In genomic region chr1:38557615-38558014, GRCm38 (mm10) we compare ENCODE assay signal across 18 mouse cellular contexts.
DNase-seq lines count a peak whose midpoint lies in the region; ATAC-seq and TF ChIP-seq lines count a peak whose summit lies in the region.
"Had no signal": no experiment of that assay in that cellular context is flagged by ENCODE, and none has a peak within 500 bp of the region (broad histone marks: within the 10 kb centered on the region; RNA-seq: fewer than 3 reads in every experiment).

No protein-coding gene starts in this region.

- DNase-seq in heart, embryonic 10.5 days (ENCODE audit: low spot score) = no peak
- DNase-seq in heart, adult 8-10 months (ENCODE audit: low spot score) = no peak
- DNase-seq in 3T3-L1 (ENCODE audit: low read depth, low spot score) (peak; percentile 14), MEL (ENCODE audit: low read depth, low spot score) (no peak)
- DNase-seq in gastrocnemius, postnatal 14 days = no peak
- no peak for DNase-seq in left cerebral cortex, postnatal 36 days (ENCODE audit: low spot score in 2 of 2)
- DNase-seq: cerebellum, postnatal 36 days; gastrocnemius, postnatal 10 days; kidney, adult 8-10 months; lung, postnatal 10 days; thymus, postnatal 4 days had no signal

- ATAC-seq in inflammation-experienced regulatory T-cells, adult 6 months = peak; percentile 99
- no peak for ATAC-seq in monocyte, adult 5-6 weeks (replicated peaks; ENCODE audit: insufficient number of reproducible peaks, low FRiP score, low TSS enrichment, poor library complexity, severe bottlenecking)
- ATAC-seq: hindbrain, embryonic 16.5 days had no signal

- peak overlapping the region; percentile 71; the same call in 1 of the 2 replicates for H3K27ac ChIP-seq in heart, embryonic 10.5 days
- no peak overlapping the region for H3K27ac ChIP-seq in MEL (ENCODE audit: control insufficient read depth, low read depth, low read length)
- H3K27ac ChIP-seq: embryonic facial prominence, embryonic 13.5 days; limb, embryonic 12.5 days; liver, embryonic 15.5 days; midbrain, embryonic 10.5 days had no signal

- H3K9me3 ChIP-seq in heart, embryonic 10.5 days = no peaks in the 10 kb centered on the region
- no peaks in the 10 kb centered on the region for H3K9me3 ChIP-seq in MEL (replicated peaks; ENCODE audit: insufficient read depth, low read length)
- H3K9me3 ChIP-seq: embryonic facial prominence, embryonic 13.5 days; limb, embryonic 12.5 days; liver, embryonic 15.5 days; midbrain, embryonic 10.5 days had no signal

- intact Hi-C loops in gastrocnemius, postnatal 14 days (cut with DNase I; ENCODE audit: low total_unique reads) = no loop called here
- intact Hi-C loops in left cerebral cortex, postnatal 36 days (cut with DNase I) = no loop called here

- 53% methylated on average over 8 of the region's 8 CpGs for WGBS in heart, embryonic 10.5 days

- no peak for TF ChIP-seq CTCF in MEL (IDR thresholded peaks at IDR 0.05 in 2 of 3, conservative IDR thresholded peaks at IDR 0.05 in 1 of 3; ENCODE audit: control insufficient read depth in 1 of 3, insufficient read depth in 1 of 3, low read depth in 2 of 3, low read length in 3 of 3, poor library complexity in 1 of 3, severe bottlenecking in 1 of 3)

- TF ChIP-seq EP300 in MEL (IDR thresholded peaks at IDR 0.05; ENCODE audit: low read depth in 1 of 2, low read length in 2 of 2) = no peak

- no peak for TF ChIP-seq POLR2A in MEL (IDR thresholded peaks at IDR 0.05; ENCODE audit: control insufficient read depth in 1 of 2, insufficient read depth in 1 of 2, low read depth in 1 of 2, low read length in 2 of 2, poor library complexity in 1 of 2)

- no peaks in the 10 kb centered on the region for H3K79me2 ChIP-seq in MEL (ENCODE audit: control insufficient read depth, insufficient read depth, low read length, poor library complexity)

- no peaks in the 10 kb centered on the region for H3K36me3 ChIP-seq in heart, embryonic 10.5 days
- peaks cover 0 to 2% of the 10 kb centered on the region in 2 experiments; a peak in 1 of 4 replicates for H3K36me3 ChIP-seq in MEL (ENCODE audit: control insufficient read depth in 1 of 2, insufficient read depth in 2 of 2, low read length in 2 of 2)
- H3K36me3 ChIP-seq: embryonic facial prominence, embryonic 13.5 days; limb, embryonic 12.5 days; liver, embryonic 15.5 days; midbrain, embryonic 10.5 days had no signal

- peaks cover 42% of the 10 kb centered on the region for H3K4me1 ChIP-seq in heart, embryonic 10.5 days
- no peaks in the 10 kb centered on the region; a peak in 1 of 4 replicates for H3K4me1 ChIP-seq in MEL (ENCODE audit: control insufficient read depth in 1 of 2, insufficient read depth in 2 of 2, low read length in 2 of 2)

- H3K4me3 ChIP-seq in heart, embryonic 10.5 days = peak overlapping the region; percentile 37
- H3K4me3 ChIP-seq in MEL (ENCODE audit: control insufficient read depth in 1 of 2, insufficient read depth in 1 of 2, low read depth in 2 of 2, low read length in 2 of 2) = no peak overlapping the region
- H3K4me3 ChIP-seq: embryonic facial prominence, embryonic 13.5 days; limb, embryonic 12.5 days; liver, embryonic 15.5 days; midbrain, embryonic 10.5 days had no signal

- H3K27me3 ChIP-seq in heart, embryonic 10.5 days (ENCODE audit: insufficient read depth, poor library complexity, severe bottlenecking) = no peaks in the 10 kb centered on the region
- H3K27me3 ChIP-seq in MEL (ENCODE audit: control insufficient read depth in 1 of 2, insufficient read depth in 2 of 2, low read length in 2 of 2) = no peaks in the 10 kb centered on the region
- H3K27me3 ChIP-seq: embryonic facial prominence, embryonic 13.5 days; limb, embryonic 12.5 days; liver, embryonic 15.5 days had no signal

- TF ChIP-seq RAD21 in MEL (IDR thresholded peaks at IDR 0.05; ENCODE audit: low read depth, low read length) = no peak

- H3K9ac ChIP-seq in MEL (ENCODE audit: control insufficient read depth, low read depth, low read length, poor library complexity, severe bottlenecking) = no peak overlapping the region
- H3K9ac ChIP-seq: embryonic facial prominence, embryonic 13.5 days; limb, embryonic 12.5 days; liver, embryonic 15.5 days had no signal

TF ChIP-seq in MEL, 35 proteins besides CTCF, POLR2A, EP300 and RAD21:
- TF ChIP-seq TCF12 (IDR thresholded peaks at IDR 0.05; ENCODE audit: low read depth, low read length) = no peak
- TF ChIP-seq USF1 (IDR thresholded peaks at IDR 0.05; ENCODE audit: low read depth, low read length) = peak; percentile 21; the same call in 1 of the 2 replicates
